Mouse (Mus musculus): ENCODE measurements at regions not wholly inside any gene's neighbourhood (a gene's known extent, or its start where the extent isn't known, plus 50 kb on each side); places are given as distances from the start of the nearest gene placed in this dataset.

DNA sequence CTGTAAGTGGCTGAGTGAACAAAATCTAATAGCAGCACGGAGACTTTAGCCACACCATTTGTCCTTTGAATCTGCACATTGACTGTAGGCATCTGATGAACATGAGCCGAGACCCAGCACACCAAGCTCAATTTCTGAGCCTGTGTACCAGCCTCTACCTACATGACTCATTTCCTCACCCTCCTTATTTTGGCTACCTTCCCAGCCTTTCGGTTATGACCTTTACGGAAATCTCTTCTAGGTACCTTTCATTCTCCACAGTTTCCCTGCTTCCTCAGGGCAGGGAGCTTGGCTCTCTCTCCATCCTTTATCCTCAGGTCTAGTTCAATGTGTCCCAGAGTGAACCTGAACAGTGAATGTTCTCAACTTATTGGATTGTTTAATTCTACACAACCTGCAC is 77.3 kb upstream of the Hs3st1 start:
- TF ChIP-seq CTCF (IDR thresholded peaks at IDR 0.05; ENCODE audit: low read depth) = no peak
- TF ChIP-seq EP300 (optimal IDR thresholded peaks at IDR 0.05) = no peak
